Mouse (Mus musculus) liver, embryonic 13.5 days (tissue): ENCODE data around the gene Enpep. TPM values are rescaled to one million over a fixed set of nuclear protein-coding genes. Genes with fewer than 3 reads are reported as not detected.
A peak's percentile ranks its signal among the peaks of the same experiment; 100 is the strongest.

ENCODE experiments used
- ATAC-seq: fragments of 200-750 bp; cut with Nextera tagmentation; 2 replicates; pipeline ENCODE4 v1.8.0; 2017; ENCODE audit warnings: low read depth, mild to moderate bottlenecking, moderate number of reproducible peaks, moderate library complexity
- DNase-seq: peaks from one replicate; pipeline ENCODE4 v3.0.0; 2022
- H3K27ac ChIP-seq: fragments of 300-500 bp; sonication (generic); 2 replicates; pipeline ENCODE4 v1.5.1; 2015; ENCODE audit warnings: moderate library complexity, mild to moderate bottlenecking, inconsistent platforms
- H3K27me3 ChIP-seq: fragments of 300-500 bp; sonication (generic); 2 replicates; pipeline ENCODE4 v1.6.1; 2015; ENCODE audit warnings: mild to moderate bottlenecking, inconsistent platforms
- H3K36me3 ChIP-seq: fragments of 300-500 bp; sonication (generic); 2 replicates; pipeline ENCODE4 v1.6.1; 2015; ENCODE audit warnings: mild to moderate bottlenecking, inconsistent platforms
- H3K4me1 ChIP-seq: fragments of 300-500 bp; sonication (generic); replicated peaks from 2 replicates; pipeline ENCODE4 v1.6.1; 2015; ENCODE audit warnings: inconsistent platforms
- H3K4me2 ChIP-seq: fragments of 300-500 bp; sonication (generic); 2 replicates; pipeline ENCODE4 v1.6.1; 2015; ENCODE audit warnings: inconsistent platforms, mild to moderate bottlenecking, moderate library complexity
- H3K4me3 ChIP-seq: fragments of 300-500 bp; sonication (generic); replicated peaks from 2 replicates; pipeline ENCODE4 v1.5.1; 2015; ENCODE audit warnings: mild to moderate bottlenecking, inconsistent platforms
- H3K9ac ChIP-seq: fragments of 300-500 bp; sonication (generic); 2 replicates; pipeline ENCODE4 v1.6.1; 2015; ENCODE audit warnings: mild to moderate bottlenecking, inconsistent platforms
- H3K9me3 ChIP-seq: fragments of 300-500 bp; sonication (generic); replicated peaks from 2 replicates; pipeline ENCODE4 v1.6.1; 2016; ENCODE audit warnings: inconsistent platforms
- WGBS: fragments of 180-500 bp; shearing (Covaris S2); methylation state at CpG from one replicate; pipeline ENCODE4 v1.1.7; 2015; ENCODE audit not compliant: insufficient replicate concordance; 5-methylcytosine and 5-hydroxymethylcytosine counted together
- polyA plus RNA-seq: library from polyadenylated mRNA; unstranded; fragments of >200 nt; fragmentation: Nextera tagmentation; extraction: Ambion mirVana; gene quantifications from 2 replicates; pipeline ENCODE4 v1.2.1, GENCODE M21; 2015

Enpep gene
- polyA plus RNA-seq, 1 experiment from 2014 or later, result 2.4 TPM

GRCm38 (mm10) chr3:129342767-129343166, 10.2 kb upstream of the Enpep start:
- Histone ChIP-seq H3K4me2 (no peak overlapping the region), H3K9ac (no peak overlapping the region), H3K9me3 (no peaks in the 10 kb centered on the region), H3K36me3 (no peaks in the 10 kb centered on the region), H3K27ac (no peak overlapping the region), H3K4me3 (no peak overlapping the region), H3K4me1 (no peaks in the 10 kb centered on the region), H3K27me3 (no peaks in the 10 kb centered on the region)
- ATAC-seq (no peak), DNase-seq (no peak)
- 76% methylated on average over 1 of the region's 1 CpGs for WGBS

- Histone ChIP-seq H3K27me3 (no peaks in the 10 kb centered on the region), H3K36me3 (no peaks in the 10 kb centered on the region)
- no peak for ATAC-seq
These were observed 8.5 kb upstream of the Enpep start for GRCm38 (mm10) chr3:129341066-129341465.

GRCm38 (mm10) chr3:129338296-129339091, 6.0 kb upstream of the Enpep start:
- Histone ChIP-seq H3K4me1 (no peaks in the 10 kb centered on the region), H3K27ac (no peak overlapping the region), H3K4me2 (no peak overlapping the region), H3K9me3 (no peaks in the 10 kb centered on the region), H3K27me3 (no peaks in the 10 kb centered on the region), H3K36me3 (no peaks in the 10 kb centered on the region), H3K9ac (no peak overlapping the region), H3K4me3 (no peak overlapping the region)
- 35% methylated on average over 14 of the region's 14 CpGs for WGBS
- DNase-seq (no peak), ATAC-seq (no peak)

More at GRCm38 (mm10) chr3:129341066-129341465, 8.5 kb upstream of the Enpep start:
- Histone ChIP-seq H3K4me1 (no peaks in the 10 kb centered on the region), H3K9me3 (no peaks in the 10 kb centered on the region), H3K9ac (no peak overlapping the region), H3K4me3 (no peak overlapping the region), H3K27ac (no peak overlapping the region), H3K4me2 (no peak overlapping the region)
- no peak for DNase-seq

GRCm38 (mm10) chr3:129332142-129332541, 378 bp downstream of the Enpep start:
- no peaks in the 10 kb centered on the region for H3K4me1 ChIP-seq
- peak overlapping the region; percentile 40 for H3K4me3 ChIP-seq
- H3K27me3 ChIP-seq, result no peaks in the 10 kb centered on the region
- H3K36me3 ChIP-seq, result no peaks in the 10 kb centered on the region
- peak overlapping the region; percentile 45 for H3K4me2 ChIP-seq
- ATAC-seq (no peak), DNase-seq (no peak)
- H3K9me3 ChIP-seq, result no peaks in the 10 kb centered on the region
- no peak overlapping the region for H3K27ac ChIP-seq
- 46% methylated on average over 7 of the region's 7 CpGs for WGBS
- H3K9ac ChIP-seq, result no peak overlapping the region

- H3K9ac ChIP-seq, result no peak overlapping the region
- whole genome bisulfite sequencing, result 70% methylated on average over 6 of the region's 6 CpGs
These were observed 1.1 kb downstream of the Enpep start for GRCm38 (mm10) chr3:129331427-129331826.

GRCm38 (mm10) chr3:129328056-129328455, 4.5 kb downstream of the Enpep start:
- H3K4me3 ChIP-seq, result no peak overlapping the region
- ATAC-seq (no peak), DNase-seq (no peak)
- H3K4me1 ChIP-seq, result no peaks in the 10 kb centered on the region
- no peaks in the 10 kb centered on the region for H3K36me3 ChIP-seq
- no peak overlapping the region for H3K9ac ChIP-seq
- H3K27ac ChIP-seq, result no peak overlapping the region
- H3K4me2 ChIP-seq, result no peak overlapping the region
- H3K27me3 ChIP-seq, result no peaks in the 10 kb centered on the region
- WGBS, result 74% methylated on average over 4 of the region's 4 CpGs
- no peaks in the 10 kb centered on the region for H3K9me3 ChIP-seq

More at GRCm38 (mm10) chr3:129331427-129331826, 1.1 kb downstream of the Enpep start:
- no peaks in the 10 kb centered on the region for H3K9me3 ChIP-seq
- H3K27ac ChIP-seq, result no peak overlapping the region
- peak overlapping the region; percentile 45 for H3K4me2 ChIP-seq
- H3K4me3 ChIP-seq, result peak overlapping the region; percentile 40
- ATAC-seq (peak; percentile 43; the same call in 1 of the 2 replicates), DNase-seq (no peak)
- no peaks in the 10 kb centered on the region for H3K4me1 ChIP-seq
- H3K36me3 ChIP-seq, result no peaks in the 10 kb centered on the region
- no peaks in the 10 kb centered on the region for H3K27me3 ChIP-seq

- H3K36me3 ChIP-seq, result no peaks in the 10 kb centered on the region
- no peak overlapping the region for H3K4me2 ChIP-seq
- H3K9me3 ChIP-seq, result no peaks in the 10 kb centered on the region
- no peak for DNase-seq
- no peak overlapping the region for H3K27ac ChIP-seq
- 64% methylated on average over 6 of the region's 6 CpGs for WGBS
- no peaks in the 10 kb centered on the region for H3K4me1 ChIP-seq
- no peak overlapping the region for H3K9ac ChIP-seq
- H3K27me3 ChIP-seq, result no peaks in the 10 kb centered on the region
- H3K4me3 ChIP-seq, result no peak overlapping the region
- no peak for ATAC-seq
These were observed 10.9 kb downstream of the Enpep start for GRCm38 (mm10) chr3:129321585-129321984.

- no peak for ATAC-seq
- 64% methylated on average over 17 of the region's 17 CpGs for WGBS
- Histone ChIP-seq H3K4me3 (no peak overlapping the region), H3K4me2 (no peak overlapping the region), H3K27me3 (no peaks in the 10 kb centered on the region), H3K9me3 (no peaks in the 10 kb centered on the region), H3K4me1 (no peaks in the 10 kb centered on the region), H3K27ac (no peak overlapping the region), H3K36me3 (no peaks in the 10 kb centered on the region), H3K9ac (no peak overlapping the region)
- DNase-seq, result no peak
These were observed 15.3 kb downstream of the Enpep start for GRCm38 (mm10) chr3:129317032-129317729.

GRCm38 (mm10) chr3:129313671-129314415, 18.7 kb downstream of the Enpep start:
- no peak overlapping the region for H3K9ac ChIP-seq
- H3K27me3 ChIP-seq, result no peaks in the 10 kb centered on the region
- WGBS, result 70% methylated on average over 7 of the region's 7 CpGs
- H3K27ac ChIP-seq, result no peak overlapping the region
- H3K36me3 ChIP-seq, result no peaks in the 10 kb centered on the region
- ATAC-seq (no peak), DNase-seq (no peak)
- no peak overlapping the region for H3K4me3 ChIP-seq
- H3K9me3 ChIP-seq, result no peaks in the 10 kb centered on the region
- H3K4me2 ChIP-seq, result no peak overlapping the region
- no peaks in the 10 kb centered on the region for H3K4me1 ChIP-seq

GRCm38 (mm10) chr3:129313221-129313620, 19.3 kb downstream of the Enpep start:
- H3K27ac ChIP-seq, result no peak overlapping the region
- no peak overlapping the region for H3K4me2 ChIP-seq
- no peaks in the 10 kb centered on the region for H3K27me3 ChIP-seq
- no peak overlapping the region for H3K9ac ChIP-seq
- ATAC-seq (no peak), DNase-seq (no peak)
- no peaks in the 10 kb centered on the region for H3K4me1 ChIP-seq
- H3K36me3 ChIP-seq, result no peaks in the 10 kb centered on the region
- H3K4me3 ChIP-seq, result no peak overlapping the region
- no peaks in the 10 kb centered on the region for H3K9me3 ChIP-seq
- 49% methylated on average over 2 of the region's 2 CpGs for whole genome bisulfite sequencing

GRCm38 (mm10) chr3:129312511-129312910, 20.0 kb downstream of the Enpep start:
- Histone ChIP-seq H3K27me3 (no peaks in the 10 kb centered on the region), H3K4me3 (no peak overlapping the region), H3K4me1 (no peaks in the 10 kb centered on the region), H3K27ac (no peak overlapping the region), H3K9ac (no peak overlapping the region), H3K4me2 (no peak overlapping the region), H3K9me3 (no peaks in the 10 kb centered on the region), H3K36me3 (no peaks in the 10 kb centered on the region)
- WGBS, result 68% methylated on average over 8 of the region's 8 CpGs
- ATAC-seq, result no peak
- no peak for DNase-seq
